Mouse (Mus musculus) megakaryocyte, embryonic 14.5 days (primary cell): Measurements from ENCODE around the gene R3hcc1l.

Source experiments
- FLI1 ChIP-seq: IDR thresholded peaks from 2 replicates; pipeline ENCODE4 v1.6.1; 2012; ENCODE audit warnings: low read length, inconsistent platforms, mixed read lengths
- GATA1 ChIP-seq: IDR thresholded peaks from 3 replicates; pipeline ENCODE4 v1.6.1; 2012; ENCODE audit warnings: mixed read lengths, low read length, inconsistent platforms, borderline replicate concordance

DNA sequence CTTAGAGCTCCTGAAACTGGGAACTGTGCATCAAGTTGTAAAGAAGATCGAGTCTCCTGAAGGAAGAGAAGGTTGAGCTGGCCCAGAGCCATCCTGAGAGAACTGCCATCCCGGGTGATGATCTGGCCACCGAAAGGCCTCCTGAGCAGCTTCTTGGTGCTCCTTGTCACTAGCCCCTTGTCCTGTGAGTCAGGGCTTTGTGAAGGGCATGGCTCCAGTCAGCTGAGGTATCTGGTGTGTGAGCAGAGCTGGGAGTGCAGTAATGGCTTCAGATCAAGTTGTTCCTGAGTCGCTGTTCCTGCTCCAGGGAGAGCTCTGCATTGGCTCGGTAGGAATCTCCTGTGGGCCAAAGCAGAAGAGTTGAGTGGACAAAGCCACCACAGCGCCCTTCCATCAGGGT, 76.5 kb downstream of the R3hcc1l start:
- TF ChIP-seq FLI1 (no peak), GATA1 (no peak)
